Mouse (Mus musculus): Measurements from ENCODE around the gene Inpp5a.

Gene Inpp5a

DNA sequence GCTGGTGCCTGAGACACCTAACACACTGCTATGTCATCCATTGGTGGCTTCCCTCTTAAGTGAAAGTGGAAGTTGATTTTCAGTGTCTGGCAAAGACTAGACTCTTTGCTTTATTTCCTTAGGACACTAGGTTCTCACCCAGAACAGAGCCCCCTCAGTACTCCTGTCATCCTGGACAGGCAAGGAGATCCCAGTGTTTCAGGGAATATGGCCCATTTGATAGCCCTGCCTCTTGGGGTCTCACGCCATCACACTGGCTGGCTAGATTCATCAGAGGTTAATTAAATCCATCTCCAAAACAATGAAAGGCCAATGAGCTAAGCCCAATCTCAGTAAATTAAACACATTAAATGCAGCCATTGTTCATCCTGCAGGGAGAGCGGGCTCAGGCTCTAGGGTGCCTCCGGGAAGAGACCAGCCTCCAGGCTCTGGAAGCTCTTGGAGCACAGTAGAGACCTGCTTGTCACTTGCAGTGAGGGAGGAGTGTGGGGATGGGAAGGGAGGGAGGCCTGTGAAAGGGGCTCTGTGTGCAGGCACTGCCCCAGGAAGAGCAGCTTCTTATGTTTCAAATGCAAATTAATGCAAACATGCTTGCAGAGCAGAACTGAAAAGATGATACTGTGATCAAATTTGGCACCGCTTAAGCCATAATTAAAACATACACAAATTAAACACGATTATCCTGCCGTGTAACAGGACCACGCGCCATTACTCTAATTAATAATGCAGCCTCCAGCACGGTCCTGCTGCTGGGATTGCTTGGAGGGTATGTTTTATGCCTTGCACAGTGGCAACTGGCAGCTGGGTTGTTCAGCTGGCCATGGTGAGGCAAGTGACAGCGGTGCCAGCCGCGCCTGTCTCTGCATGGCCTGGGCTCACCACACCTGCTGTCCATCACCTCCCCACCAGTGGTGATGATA lies 156.1 kb downstream of the Inpp5a start:
- peak; percentile 52 for DNase-seq

DNA sequence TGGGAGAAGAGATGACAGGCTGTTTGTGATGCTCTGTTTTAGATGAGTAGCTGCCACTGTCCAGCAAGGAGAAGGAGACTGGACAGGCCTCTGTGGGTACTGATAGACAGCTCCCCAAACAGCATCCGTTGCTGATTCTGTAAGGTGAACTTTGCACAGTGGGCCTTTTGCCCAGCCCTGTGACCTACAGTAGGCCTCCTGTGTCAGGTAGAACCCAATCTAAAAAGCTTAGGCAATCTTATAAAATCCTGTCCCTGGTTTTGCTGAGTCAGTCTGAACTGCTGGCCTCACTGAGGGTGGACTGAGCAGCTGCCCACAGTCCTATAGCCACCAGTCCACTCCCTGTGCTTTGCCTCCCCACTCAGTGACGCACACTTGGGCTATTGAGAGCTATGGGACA lies 158.4 kb downstream of the Inpp5a start:
- no peak for DNase-seq

DNA sequence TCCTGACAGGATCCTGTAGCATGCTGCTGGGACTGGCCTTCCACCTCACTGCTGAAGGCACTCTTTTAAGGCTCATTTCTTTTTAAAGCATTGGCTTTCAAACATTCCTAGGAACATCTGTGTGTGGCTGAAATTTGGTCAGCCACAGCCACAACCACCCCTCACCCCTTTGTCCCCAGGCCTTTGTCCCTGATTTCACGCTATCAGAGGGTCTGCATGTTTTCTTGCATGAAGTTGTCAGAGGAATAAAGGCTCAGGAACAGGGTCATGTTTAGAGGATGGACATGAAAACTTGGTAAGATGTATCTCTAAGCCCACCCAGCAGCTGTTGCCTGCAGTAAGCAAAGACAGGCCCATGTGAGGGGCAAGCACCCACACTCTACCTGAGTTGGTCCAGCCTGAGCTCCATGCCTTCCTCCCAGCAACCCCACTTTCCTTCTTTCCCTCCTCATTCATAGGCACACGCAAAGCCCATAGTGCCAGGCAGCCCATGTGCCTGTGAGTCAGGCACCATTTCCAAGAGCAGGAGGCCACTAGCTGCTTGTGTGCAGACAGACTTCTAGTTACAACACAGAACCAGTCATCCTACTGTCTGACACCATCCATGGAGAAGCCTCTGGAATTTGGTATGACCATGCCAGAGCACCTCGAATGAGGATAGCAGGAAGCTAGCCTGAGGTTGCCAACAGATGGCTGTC lies 161.3 kb downstream of the Inpp5a start:
- no peak for DNase-seq

DNA sequence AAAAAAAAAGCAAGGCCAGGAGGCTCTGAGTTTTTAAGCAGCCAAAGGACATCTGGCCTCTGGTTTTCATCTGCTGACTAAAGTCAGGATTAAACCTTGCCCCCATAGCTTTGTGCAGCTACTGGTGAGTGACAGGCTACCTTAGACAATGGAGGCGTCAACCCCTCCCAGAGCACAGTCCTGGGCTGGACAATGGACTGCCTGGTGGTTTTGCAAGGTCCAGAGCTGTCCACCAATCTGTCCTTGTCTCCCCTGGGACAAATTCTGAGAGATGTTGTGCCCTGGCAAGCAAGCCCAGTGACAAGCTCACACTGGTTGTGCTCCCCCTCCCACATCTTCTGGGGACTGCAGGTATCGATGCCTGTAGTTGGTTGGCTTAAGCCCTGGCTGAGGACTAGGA lies 162.6 kb downstream of the Inpp5a start:
- no peak for DNase-seq

DNA sequence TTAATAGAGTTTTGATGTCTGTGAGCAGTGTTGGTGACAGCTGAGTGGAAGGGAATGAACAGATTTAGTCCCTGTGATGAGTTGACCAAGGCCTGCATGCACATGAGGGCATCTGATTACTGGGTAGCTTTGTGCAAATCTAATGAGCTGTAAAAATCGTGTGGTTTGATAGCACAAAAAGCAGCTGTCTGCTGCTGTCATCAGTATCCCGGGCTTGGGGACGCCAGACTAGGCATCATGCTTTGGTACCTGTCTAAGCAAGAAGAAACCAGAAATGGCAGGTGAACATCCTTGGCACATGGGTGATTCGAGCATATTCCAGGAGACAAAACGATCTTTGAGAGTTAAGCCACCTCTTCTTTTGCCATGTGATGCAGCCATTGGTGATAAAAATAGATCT lies 167.4 kb downstream of the Inpp5a start:
- DNase-seq: peak; percentile 34

DNA sequence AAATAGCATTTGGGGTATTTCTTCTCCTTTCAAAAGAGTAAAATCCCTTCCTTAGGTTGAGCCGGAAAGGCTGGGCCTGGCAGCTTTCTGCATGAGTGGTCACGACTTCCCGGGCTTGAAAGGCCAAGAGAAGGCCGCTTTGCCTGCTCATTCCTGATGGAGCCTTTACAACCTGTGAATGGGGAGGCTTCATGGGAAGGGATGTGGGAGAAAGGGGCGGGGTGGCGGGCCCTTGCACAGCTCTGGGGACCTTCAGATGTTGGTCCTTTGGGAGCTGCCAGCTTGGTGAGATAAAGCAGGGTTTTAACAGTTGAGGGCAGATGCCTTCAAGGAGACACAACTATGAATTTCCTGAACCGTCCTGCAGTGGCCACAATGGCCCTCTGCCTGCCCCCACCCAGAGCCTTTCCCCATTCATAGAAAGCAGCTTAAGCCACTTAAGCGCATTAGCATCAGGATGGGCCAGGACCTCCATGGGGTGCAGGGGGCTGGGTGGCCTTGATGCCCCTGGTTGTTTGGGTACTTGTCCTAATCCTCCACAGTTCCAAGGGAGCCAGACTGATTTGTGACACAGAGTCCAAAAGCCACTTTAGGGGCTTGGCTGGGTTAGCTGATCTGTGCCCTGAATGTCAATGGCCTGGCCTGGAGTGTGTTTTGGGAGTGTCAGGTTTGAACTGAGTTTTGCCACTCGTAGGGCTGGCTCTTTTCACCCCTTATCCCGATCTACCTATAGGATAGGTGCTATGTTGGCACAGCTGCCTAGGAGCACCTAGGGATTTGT lies 168.0 kb downstream of the Inpp5a start:
- peak; percentile 30 for DNase-seq

DNA sequence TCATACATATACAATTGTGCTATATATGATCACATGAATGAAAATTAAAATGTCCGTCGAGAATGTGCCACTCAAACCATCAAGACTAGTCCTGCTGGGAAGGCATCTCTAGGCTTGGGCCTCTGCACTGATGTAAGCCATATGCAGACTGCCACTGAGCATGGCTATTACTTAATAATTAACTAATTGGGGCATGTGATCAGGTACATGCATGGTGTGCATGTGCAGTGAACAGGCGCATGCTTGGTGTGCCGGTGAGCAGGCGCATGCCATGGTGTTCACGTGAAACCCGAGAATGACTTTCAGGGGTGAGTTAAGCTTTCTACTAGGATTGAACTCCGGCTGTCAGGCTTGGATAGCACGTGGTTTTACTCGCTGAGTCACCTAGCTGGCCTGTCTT lies 170.8 kb downstream of the Inpp5a start:
- DNase-seq: no peak

DNA sequence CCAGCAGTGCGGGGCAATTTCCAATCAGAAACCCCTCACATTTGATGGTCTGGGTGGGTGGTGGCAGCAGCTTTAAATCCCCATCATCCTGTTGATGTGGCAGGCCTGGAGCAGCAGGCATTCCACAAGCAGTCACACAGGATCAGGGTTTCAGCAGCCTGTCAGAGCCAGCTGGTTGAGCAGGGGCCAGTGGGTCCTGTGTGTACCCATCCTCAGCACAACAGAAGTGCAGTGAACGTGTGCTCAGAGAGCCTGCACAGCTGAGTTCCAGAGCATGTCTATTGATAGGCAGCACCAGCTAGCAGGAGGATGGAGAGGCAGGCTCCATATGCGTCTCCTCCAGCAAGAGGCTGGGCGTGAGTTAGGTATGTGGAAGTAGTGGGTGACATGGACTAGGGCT lies 174.5 kb downstream of the Inpp5a start:
- no peak for DNase-seq

DNA sequence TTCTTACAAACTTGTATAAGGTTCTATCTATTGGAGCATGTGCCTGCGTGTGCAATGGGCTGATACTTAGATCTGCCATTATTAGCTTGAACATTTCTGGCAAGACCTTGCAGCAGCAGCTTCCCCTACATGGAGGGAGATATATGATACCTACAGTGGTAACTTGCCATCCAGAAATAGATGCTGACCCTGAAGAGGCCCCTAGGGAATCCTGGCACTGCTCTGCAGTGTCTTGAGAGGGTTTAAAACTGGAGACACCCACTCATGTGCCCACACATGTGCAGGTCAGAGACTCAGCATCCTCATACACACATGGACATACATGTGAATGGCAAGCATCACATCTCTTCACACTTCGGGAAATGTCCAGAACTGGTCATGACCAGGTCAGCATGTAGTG lies 175.3 kb downstream of the Inpp5a start:
- DNase-seq: no peak

DNA sequence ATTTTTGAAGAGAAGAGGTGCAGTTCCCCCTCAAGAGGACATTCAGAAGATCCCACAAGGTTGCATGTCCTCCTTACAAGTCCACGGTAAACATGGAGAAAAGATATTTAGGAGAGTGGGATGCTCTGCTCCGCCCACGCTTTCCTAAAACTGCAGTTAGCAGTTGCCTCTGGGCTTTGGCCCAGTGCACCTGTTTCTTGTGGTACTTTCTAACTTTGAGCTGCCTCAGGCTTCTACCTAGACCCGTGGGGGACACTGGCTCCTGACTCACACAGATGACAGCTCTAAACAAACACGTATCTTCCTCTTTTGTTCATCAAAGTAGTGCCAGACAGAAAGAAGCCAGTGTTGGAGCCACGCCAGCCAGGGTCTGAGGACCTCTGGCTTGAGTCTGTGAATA lies 177.1 kb downstream of the Inpp5a start:
- no peak for DNase-seq

DNA sequence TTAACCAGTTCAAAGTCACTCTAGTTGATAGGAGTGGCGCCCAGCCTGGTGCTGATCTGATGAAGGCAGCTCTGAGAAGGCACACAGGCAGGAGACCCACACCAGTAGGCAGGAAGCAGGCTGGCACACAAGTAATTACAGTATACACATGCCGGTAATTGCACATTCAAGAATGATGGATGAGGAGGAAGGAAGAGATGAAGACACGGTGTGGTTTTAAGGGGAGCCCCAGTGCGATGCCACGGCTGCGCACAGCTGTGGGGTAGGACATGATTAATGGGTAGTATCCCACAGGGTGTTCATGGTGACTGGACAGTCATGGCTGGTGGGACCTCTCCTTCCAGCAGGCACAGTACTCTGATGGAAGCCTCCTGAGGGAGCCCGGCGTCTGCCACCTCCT lies 177.6 kb downstream of the Inpp5a start:
- no peak for DNase-seq

DNA sequence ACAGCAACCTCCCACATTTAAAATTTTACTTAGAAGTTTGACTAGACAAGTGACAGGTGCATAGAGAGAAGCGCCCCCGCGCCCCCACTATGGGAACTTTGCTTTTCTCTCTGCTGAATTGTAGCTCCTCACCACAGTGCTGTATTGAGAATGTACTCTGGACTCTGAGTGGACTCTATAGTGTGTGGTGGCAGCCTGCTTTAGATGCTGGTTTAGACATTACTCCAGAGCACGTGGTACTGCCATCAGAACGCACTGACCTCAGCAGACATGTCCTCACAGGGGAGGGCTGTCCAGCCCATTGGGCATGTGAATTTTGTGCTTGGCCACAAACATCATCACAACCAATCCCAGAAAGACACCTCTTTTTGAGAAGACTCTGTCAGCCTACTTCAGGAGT lies 181.9 kb downstream of the Inpp5a start:
- DNase-seq: no peak

DNA sequence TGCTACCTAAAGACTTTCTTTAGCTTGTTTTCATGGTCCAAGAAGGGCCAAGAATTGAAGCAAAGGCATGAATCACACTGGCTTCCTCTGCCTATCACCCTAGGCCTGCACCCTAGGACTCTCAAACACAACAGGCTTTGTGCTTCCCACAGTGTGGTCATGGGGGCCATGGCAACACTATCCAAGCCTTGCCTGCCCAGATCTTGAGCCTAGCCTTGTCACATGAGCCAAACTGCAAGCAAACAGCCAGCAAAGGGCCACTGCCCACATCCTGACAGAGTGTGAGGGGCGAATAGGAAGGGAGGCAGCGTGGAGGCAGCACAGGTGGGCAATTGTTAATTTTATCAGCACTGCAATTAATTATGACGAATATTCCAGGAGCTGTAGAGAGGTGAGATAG lies 183.8 kb downstream of the Inpp5a start:
- DNase-seq: no peak

DNA sequence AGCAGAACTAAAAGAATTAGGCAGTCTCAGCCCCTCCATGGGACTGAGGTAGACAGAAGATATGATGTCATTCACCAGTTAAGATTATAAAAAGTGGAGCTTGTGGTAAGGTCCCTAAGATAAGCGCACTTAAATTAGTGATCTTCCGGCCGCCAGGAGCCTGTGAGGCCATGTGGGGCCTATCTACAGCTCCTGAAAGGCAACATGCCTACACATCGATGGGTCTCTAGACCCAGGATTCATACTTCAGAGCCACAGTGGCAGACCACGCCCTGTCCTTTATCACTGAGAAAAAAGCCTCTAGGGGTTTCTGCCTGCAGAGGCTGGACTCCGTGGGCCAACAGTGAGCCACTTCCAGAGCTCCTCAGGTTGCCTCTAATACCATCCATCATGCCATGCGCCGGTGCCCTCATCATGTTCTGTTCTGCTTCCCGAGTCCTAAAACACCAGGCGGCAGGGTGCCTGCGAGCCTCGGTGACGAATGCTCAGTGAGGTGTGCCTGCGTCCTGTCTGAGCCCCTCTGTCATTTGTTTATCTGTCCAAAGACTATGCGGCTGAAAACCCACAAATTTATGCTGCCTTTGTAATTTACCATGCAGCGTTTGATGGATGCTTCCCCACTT lies 187.3 kb downstream of the Inpp5a start:
- DNase-seq: no peak

DNA sequence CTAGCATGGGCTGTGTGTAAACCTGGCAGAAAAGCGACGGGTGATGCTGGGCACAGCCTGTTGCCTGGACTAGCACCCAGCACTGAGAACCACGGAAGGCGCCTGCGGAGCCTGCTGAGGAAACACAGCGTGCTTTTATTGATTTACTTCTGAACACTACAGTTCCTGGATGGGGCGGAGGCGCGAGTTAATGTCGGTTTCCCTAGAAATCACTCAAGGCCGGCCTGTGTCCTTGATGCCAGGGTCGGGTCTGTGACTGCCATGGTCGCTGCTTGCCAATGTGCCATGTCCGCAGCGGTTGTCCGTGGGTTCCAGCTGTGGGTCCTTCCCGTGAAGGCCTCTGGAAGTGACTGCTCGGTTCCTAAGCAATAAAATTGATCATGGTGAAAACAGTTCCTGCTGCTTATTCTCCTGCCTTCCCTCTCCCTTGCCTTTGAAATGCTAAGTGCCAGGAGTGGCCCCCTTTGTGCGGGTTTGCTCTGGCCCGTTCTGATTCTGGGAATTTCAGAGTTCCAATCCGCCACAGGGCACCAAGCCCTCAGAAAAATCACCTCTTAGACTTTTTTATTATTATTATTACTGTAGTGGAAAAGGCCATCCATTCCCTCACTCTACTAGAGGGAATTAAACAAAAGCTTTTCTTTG lies 190.5 kb downstream of the Inpp5a start:
- no peak for DNase-seq

DNA sequence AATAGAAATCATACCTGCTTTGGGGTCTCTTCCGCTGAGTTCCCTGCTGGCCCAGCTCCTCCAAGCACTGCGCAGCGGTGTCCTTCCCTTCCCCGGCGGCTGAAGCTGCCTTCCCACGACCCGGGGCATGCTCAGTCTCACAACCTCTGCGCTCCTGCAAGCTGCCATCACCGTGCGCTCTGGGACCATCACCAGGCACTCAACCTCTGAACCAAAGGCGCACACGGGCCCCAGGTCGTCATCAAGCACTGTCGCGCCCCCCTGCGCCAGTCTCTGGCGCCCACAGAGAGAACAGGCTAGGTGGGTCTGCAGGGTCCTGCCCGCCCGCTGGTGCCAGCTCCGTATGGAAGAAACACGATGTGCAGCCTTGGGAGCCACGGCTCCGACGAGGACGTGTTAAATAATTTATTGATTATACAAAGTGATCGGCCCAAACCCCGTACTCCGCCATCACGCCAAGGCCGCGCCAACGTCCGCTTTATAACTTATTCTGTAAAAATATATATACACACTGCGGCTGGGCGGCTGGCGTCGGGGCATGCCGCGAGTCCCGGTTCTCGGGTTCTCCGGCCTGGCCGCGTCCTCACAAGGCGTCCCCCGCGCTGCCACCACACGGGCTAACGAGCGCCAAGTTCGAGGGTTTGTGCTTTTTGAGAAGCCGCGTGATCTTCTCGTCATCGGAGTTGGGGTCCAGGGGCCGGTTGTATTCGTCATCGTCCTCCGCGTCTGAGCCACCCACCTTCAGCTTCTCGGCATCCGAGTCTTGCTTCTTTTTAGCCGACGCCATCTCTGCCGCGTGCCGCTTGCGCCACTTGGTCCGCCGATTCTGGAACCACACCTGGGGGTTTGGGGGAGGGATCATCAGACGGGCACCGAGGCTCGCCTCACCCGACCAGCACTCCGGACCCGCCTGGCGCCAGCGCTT lies 192.2 kb downstream of the Inpp5a start:
- peak; percentile 55 for DNase-seq

DNA sequence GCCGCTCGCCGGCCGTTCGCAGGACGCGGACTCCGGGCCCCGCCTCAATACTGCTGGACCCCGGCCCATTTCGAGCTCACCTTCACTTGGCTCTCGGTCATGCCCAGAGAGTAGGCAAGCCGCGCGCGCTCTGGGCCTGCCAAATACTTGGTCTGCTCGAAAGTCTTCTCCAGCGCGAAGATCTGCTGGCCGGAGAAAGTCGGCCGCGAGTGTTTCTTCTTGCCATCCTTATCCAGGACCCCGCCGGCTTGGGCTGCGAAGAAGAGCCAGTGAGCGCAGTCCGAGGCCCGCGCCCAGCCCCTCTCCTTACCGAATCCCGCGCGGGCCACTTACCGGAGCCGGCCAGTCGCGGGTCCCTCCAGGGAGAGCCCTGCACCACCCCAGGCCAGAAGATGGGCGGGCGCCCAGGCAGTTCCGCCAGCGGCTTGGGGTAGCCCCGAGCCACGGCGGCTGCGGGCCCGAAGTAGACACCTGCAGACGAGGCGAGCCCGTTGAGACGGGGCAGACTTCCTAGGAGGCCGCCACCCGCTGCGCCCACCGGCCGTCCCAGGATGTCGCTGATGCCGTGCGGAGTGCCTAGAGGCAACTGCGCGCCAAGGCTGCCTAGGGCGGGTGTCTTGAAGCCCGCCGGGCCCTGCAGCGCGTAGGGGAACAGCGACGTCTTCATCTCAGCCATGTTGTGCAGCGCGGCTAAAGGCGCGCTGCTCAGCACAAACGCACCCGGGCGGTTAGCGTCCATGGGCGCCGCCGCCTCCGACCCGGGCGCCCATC lies 193.1 kb downstream of the Inpp5a start:
- DNase-seq: peak; percentile 64

DNA sequence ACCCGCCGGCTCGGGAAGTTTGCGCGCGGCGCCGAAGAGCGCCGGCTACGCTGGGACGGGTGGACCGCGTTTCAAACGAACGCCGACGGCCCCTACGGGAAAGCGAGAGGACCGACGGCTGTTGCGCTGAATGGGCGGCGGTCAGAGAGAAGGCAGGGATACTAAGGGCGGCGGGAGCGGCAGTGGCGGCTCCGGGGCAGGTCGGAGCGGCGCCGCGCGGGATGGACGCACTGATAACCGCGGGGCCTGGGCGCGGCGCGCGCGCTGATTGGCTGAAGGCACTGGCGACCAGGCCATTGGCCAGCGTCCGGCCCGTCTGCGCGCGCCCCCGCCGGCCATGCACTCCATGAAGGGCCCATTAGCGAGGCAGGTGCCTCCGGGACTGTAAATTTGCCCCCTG lies 193.7 kb downstream of the Inpp5a start, which contains the start of gene Nkx6-2:
TSS of gene Nkx6-2 (minus strand) at position 203 of the 400 bp plus-strand sequence.
- peak; percentile 88 for DNase-seq

DNA sequence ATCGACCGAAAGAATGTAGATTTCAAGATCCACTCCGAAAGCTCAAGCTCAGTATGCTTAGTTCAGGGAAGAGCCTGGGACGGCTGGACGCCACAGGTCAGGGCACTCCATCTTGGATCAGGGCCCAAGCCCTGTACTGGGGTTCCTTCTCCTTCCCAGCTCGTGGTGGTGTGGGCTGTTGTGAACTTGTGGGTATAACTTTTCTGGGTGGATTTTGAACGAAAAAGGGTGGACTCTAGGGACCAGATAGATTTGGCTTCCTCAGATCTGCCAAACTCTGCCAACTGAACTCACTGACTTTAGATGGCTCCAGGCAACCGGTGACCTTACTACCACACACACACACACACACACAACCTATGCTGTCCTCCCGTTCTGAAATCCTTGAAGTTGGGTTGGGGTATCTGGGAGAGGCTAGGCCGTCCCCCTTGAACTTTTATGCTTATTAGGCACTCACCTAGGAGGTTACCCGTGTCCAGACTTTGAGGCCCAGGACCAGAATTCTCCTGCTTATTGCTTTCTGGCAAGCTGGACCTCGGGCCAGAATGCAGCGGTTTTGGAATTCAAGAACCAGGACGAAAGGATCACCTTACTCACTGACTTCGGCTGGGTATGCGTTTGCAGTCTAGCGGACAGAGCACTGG lies 194.3 kb downstream of the Inpp5a start:
- DNase-seq: peak; percentile 21

Measured in embryo, embryonic 11 days (tissue).